Mouse (Mus musculus) cerebellum, postnatal 36 days (tissue): ENCODE results near the gene Wnt9a.
A peak's percentile ranks its signal among the peaks of the same experiment; 100 is the strongest.
"Not testable (repeated sequence)": the region's sequence is repeated elsewhere in the genome, so short reads cannot be mapped to it uniquely, and the experiment has no call there.

Experiments
- DNase-seq, 2 experiments: peaks; one replicate each; pipeline ENCODE4 v3.0.0; 2021 to 2022; ENCODE audit warnings: mixed read lengths in 2 of 2

Gene Wnt9a

GRCm38 (mm10) chr11:59337955-59338735 lies 31.4 kb downstream of the Wnt9a start:
- DNase-seq: peak; percentile 13 to 26

GRCm38 (mm10) chr11:59338736-59339120 lies 32.0 kb downstream of the Wnt9a start:
- DNase-seq: no peak

GRCm38 (mm10) chr11:59342956-59343355 lies 36.2 kb downstream of the Wnt9a start:
- DNase-seq: no peak

GRCm38 (mm10) chr11:59346166-59346910 lies 39.6 kb downstream of the Wnt9a start:
- no peak for DNase-seq

- no peak for DNase-seq
These were observed 43.6 kb downstream of the Wnt9a start for GRCm38 (mm10) chr11:59350326-59350725.

- DNase-seq: no peak
These were observed 48.1 kb downstream of the Wnt9a start for GRCm38 (mm10) chr11:59354793-59355192.

- DNase-seq: no peak
These were observed 50.2 kb downstream of the Wnt9a start for GRCm38 (mm10) chr11:59356874-59357289.

- no peak for DNase-seq
These were observed 54.6 kb downstream of the Wnt9a start for GRCm38 (mm10) chr11:59361291-59361690.

GRCm38 (mm10) chr11:59364007-59364406 lies 57.3 kb downstream of the Wnt9a start:
- DNase-seq: no peak

GRCm38 (mm10) chr11:59364417-59364816 lies 57.7 kb downstream of the Wnt9a start:
- DNase-seq: no peak

GRCm38 (mm10) chr11:59366031-59366430 lies 59.3 kb downstream of the Wnt9a start:
- DNase-seq: no peak

- DNase-seq: no peak
These were observed 59.9 kb downstream of the Wnt9a start for GRCm38 (mm10) chr11:59366633-59367032.

GRCm38 (mm10) chr11:59367955-59368354 lies 61.2 kb downstream of the Wnt9a start:
- not testable (repeated sequence) for DNase-seq

- no peak for DNase-seq
These were observed 63.1 kb downstream of the Wnt9a start for GRCm38 (mm10) chr11:59369848-59370247.

GRCm38 (mm10) chr11:59375475-59375874 lies 68.7 kb downstream of the Wnt9a start, which contains the start of gene Prss38:
Gene Prss38, minus strand, starts transcription at chr11:59375657.
- no peak for DNase-seq

GRCm38 (mm10) chr11:59377999-59378398 lies 71.3 kb downstream of the Wnt9a start:
- DNase-seq: no peak

GRCm38 (mm10) chr11:59379547-59379946 lies 72.8 kb downstream of the Wnt9a start:
- no peak for DNase-seq
